Mouse (Mus musculus) bone marrow macrophage, adult 2 months (primary cell): ENCODE measurements around the gene Vrk1.

ENCODE experiments used
- CTCF ChIP-seq: IDR thresholded peaks from 2 replicates; pipeline ENCODE4 v1.5.1; 2012; ENCODE audit warnings: low read depth, mild to moderate bottlenecking, low read length, moderate library complexity
- POLR2A ChIP-seq: IDR thresholded peaks from 2 replicates; pipeline ENCODE4 v1.6.1; 2012; ENCODE audit warnings: mild to moderate bottlenecking, low read depth, low read length, borderline replicate concordance

DNA sequence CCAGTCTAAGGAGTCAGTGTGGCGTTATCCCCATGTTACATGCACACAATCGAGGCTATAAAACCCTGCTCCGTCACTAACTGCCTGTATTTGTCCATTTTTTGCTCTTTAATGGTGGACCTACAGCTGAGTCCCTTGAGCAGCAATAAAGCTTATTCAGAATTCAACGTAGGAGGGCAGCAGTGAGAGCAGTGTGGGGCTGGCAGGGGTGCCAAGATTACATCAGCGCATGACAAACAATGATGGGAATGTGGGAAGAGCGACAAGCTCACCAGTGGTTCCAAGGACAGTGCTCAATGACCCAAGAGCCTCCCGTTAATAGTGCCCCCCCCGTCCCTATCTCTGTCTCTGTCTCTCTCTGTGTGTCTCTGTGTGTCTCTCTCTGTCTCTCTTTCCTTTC, 8.3 kb upstream of the Vrk1 start:
- TF ChIP-seq CTCF, result no peak
- no peak for TF ChIP-seq POLR2A
